Mouse (Mus musculus): ENCODE measurements at regions not wholly inside any gene's neighbourhood (a gene's known extent, or its start where the extent isn't known, plus 50 kb on each side); places are given as distances from the start of the nearest gene placed in this dataset.
"Not testable (repeated sequence)": the region's sequence is repeated elsewhere in the genome, so short reads cannot be mapped to it uniquely, and the experiment has no call there.

- DNase-seq (ENCODE audit: low read depth, low spot score); H3K4me1 ChIP-seq (ENCODE audit: control insufficient read depth in 2 of 2, insufficient read depth in 2 of 2, low read length in 2 of 2, poor library complexity in 1 of 2); H3K36me3 ChIP-seq (ENCODE audit: control insufficient read depth, insufficient read depth, low read length, poor library complexity, severe bottlenecking); H3K9ac ChIP-seq (ENCODE audit: insufficient read depth, low read depth, low read length, poor library complexity, severe bottlenecking); H3K27ac ChIP-seq (ENCODE audit: insufficient read depth, low read depth, low read length, poor library complexity, severe bottlenecking); in situ Hi-C loops (cut with MboI; ENCODE audit: low sequenced_read_pairs in 2 of 2, unreplicated experiment in 2 of 2); H3K4me3 ChIP-seq (ENCODE audit: insufficient read depth in 1 of 2, low read depth in 1 of 2, low read length in 2 of 2, poor library complexity in 1 of 2, severe bottlenecking in 1 of 2); H3K9me3 ChIP-seq (ENCODE audit: control insufficient read depth, insufficient read depth, low read depth, low read length): not testable (repeated sequence)
Observed at GRCm38 (mm10) chr6:3137823-3138222, 261.5 kb downstream of the Samd9l start.

- H3K36me3 ChIP-seq (ENCODE audit: control insufficient read depth, insufficient read depth, low read length, poor library complexity, severe bottlenecking); H3K9me3 ChIP-seq (ENCODE audit: control insufficient read depth, insufficient read depth, low read depth, low read length); H3K9ac ChIP-seq (ENCODE audit: insufficient read depth, low read depth, low read length, poor library complexity, severe bottlenecking); DNase-seq (ENCODE audit: low read depth, low spot score); H3K27ac ChIP-seq (ENCODE audit: insufficient read depth, low read depth, low read length, poor library complexity, severe bottlenecking); H3K4me3 ChIP-seq (ENCODE audit: insufficient read depth in 1 of 2, low read depth in 1 of 2, low read length in 2 of 2, poor library complexity in 1 of 2, severe bottlenecking in 1 of 2); H3K4me1 ChIP-seq (ENCODE audit: control insufficient read depth in 2 of 2, insufficient read depth in 2 of 2, low read length in 2 of 2, poor library complexity in 1 of 2); in situ Hi-C loops (cut with MboI; ENCODE audit: low sequenced_read_pairs in 2 of 2, unreplicated experiment in 2 of 2): not testable (repeated sequence)
Observed at GRCm38 (mm10) chr6:3133763-3134162, 265.6 kb downstream of the Samd9l start.

- DNase-seq (ENCODE audit: low read depth, low spot score); H3K4me1 ChIP-seq (ENCODE audit: control insufficient read depth in 2 of 2, insufficient read depth in 2 of 2, low read length in 2 of 2, poor library complexity in 1 of 2); in situ Hi-C loops (cut with MboI; ENCODE audit: low sequenced_read_pairs in 2 of 2, unreplicated experiment in 2 of 2); H3K4me3 ChIP-seq (ENCODE audit: insufficient read depth in 1 of 2, low read depth in 1 of 2, low read length in 2 of 2, poor library complexity in 1 of 2, severe bottlenecking in 1 of 2); H3K9me3 ChIP-seq (ENCODE audit: control insufficient read depth, insufficient read depth, low read depth, low read length); H3K9ac ChIP-seq (ENCODE audit: insufficient read depth, low read depth, low read length, poor library complexity, severe bottlenecking); H3K36me3 ChIP-seq (ENCODE audit: control insufficient read depth, insufficient read depth, low read length, poor library complexity, severe bottlenecking); H3K27ac ChIP-seq (ENCODE audit: insufficient read depth, low read depth, low read length, poor library complexity, severe bottlenecking): not testable (repeated sequence)
Observed at GRCm38 (mm10) chr6:3116296-3116695, 283.1 kb downstream of the Samd9l start.
